In genomic region chr15:6570876-6571275, GRCm38 (mm10) we compare ENCODE assay signal across 8 mouse cellular contexts. TPM values are rescaled to one million over a fixed set of nuclear protein-coding genes. Genes with fewer than 3 reads are reported as not detected.
DNase-seq lines count a peak whose midpoint lies in the region; ATAC-seq and TF ChIP-seq lines count a peak whose summit lies in the region.

No protein-coding gene starts in this region.

- peak; percentile 90 for TF ChIP-seq CTCF in forebrain, postnatal 0 days (IDR thresholded peaks at IDR 0.05; ENCODE audit: low read depth)

- H3K9ac ChIP-seq in forebrain, postnatal 0 days: no peak overlapping the region
- H3K9ac ChIP-seq in hindbrain, embryonic 13.5 days: no peak overlapping the region

- WGBS in forebrain, postnatal 0 days: 6% methylated on average over 7 of the region's 7 CpGs
- 13% methylated on average over 7 of the region's 7 CpGs for WGBS in hindbrain, embryonic 13.5 days

- no peaks in the 10 kb centered on the region for H3K9me3 ChIP-seq in forebrain, postnatal 0 days (ENCODE audit: low read length)
- H3K9me3 ChIP-seq in hindbrain, embryonic 13.5 days: no peaks in the 10 kb centered on the region
- H3K9me3 ChIP-seq in megakaryocyte, embryonic 14.5 days: no peaks in the 10 kb centered on the region

- peak; percentile 80 for DNase-seq in layer of hippocampus, adult 11-12 months (ENCODE audit: low spot score)
- no peak for DNase-seq in layer of hippocampus, adult 9-11 months
- peak; percentile 18 to 38 for DNase-seq in cerebellum, adult 18-20 months
- DNase-seq in forebrain, postnatal 0 days: peak; percentile 84
- DNase-seq in layer of hippocampus, postnatal 25 days (ENCODE audit: extremely low spot score in 1 of 2, low spot score in 1 of 2): peak; percentile 40 to 68
- DNase-seq in right cerebral cortex, postnatal 25 days: peak; percentile 49

- peak; percentile 95 for ATAC-seq in forebrain, postnatal 0 days
- peak; percentile 78 for ATAC-seq in hindbrain, embryonic 13.5 days (ENCODE audit: low FRiP score)

- no peaks in the 10 kb centered on the region for H3K36me3 ChIP-seq in forebrain, postnatal 0 days (ENCODE audit: insufficient read depth)
- H3K36me3 ChIP-seq in hindbrain, embryonic 13.5 days: no peaks in the 10 kb centered on the region
- peaks cover 95% of the 10 kb centered on the region for H3K36me3 ChIP-seq in megakaryocyte, embryonic 14.5 days (replicated peaks; ENCODE audit: low read length)

- no peak overlapping the region for H3K27ac ChIP-seq in forebrain, postnatal 0 days (ENCODE audit: low read depth, low read length)
- H3K27ac ChIP-seq in hindbrain, embryonic 13.5 days: no peak overlapping the region

- no peaks in the 10 kb centered on the region for H3K27me3 ChIP-seq in forebrain, postnatal 0 days (ENCODE audit: insufficient read depth, low read length)
- no peaks in the 10 kb centered on the region for H3K27me3 ChIP-seq in hindbrain, embryonic 13.5 days
- no peaks in the 10 kb centered on the region for H3K27me3 ChIP-seq in megakaryocyte, embryonic 14.5 days (replicated peaks)

- no peak overlapping the region for H3K4me3 ChIP-seq in forebrain, postnatal 0 days (ENCODE audit: low read depth, low read length)
- H3K4me3 ChIP-seq in hindbrain, embryonic 13.5 days: no peak overlapping the region
- peak overlapping the region; percentile 78 for H3K4me3 ChIP-seq in megakaryocyte, embryonic 14.5 days (replicated peaks)

- no peaks in the 10 kb centered on the region for H3K4me1 ChIP-seq in forebrain, postnatal 0 days (ENCODE audit: insufficient read depth)
- no peaks in the 10 kb centered on the region; the same call in 1 of the 2 replicates for H3K4me1 ChIP-seq in hindbrain, embryonic 13.5 days (replicated peaks)
- peaks cover 97% of the 10 kb centered on the region for H3K4me1 ChIP-seq in megakaryocyte, embryonic 14.5 days

- H3K4me2 ChIP-seq in forebrain, postnatal 0 days (ENCODE audit: low read depth): no peak overlapping the region
- no peak overlapping the region for H3K4me2 ChIP-seq in hindbrain, embryonic 13.5 days

RNA-seq across cellular contexts. Expression of gene Fyb, which starts 48.2 kb away (rescaled TPM):
- total RNA-seq in forebrain, postnatal 0 days (2014; rRNA removed): 0.54 and 0.95 TPM in 2 replicates
- polyA plus RNA-seq in forebrain, postnatal 0 days (2015; fragmentation: Nextera tagmentation; extraction: Ambion mirVana): 1.9 and 2.2 TPM in 2 replicates
- 3.7 and 4.7 TPM in 2 replicates for polyA plus RNA-seq in hindbrain, embryonic 13.5 days (2015; fragmentation: Nextera tagmentation; extraction: Ambion mirVana)
- total RNA-seq in layer of hippocampus, postnatal 25 days (2021): 10 to 100 TPM in 1 of 2 experiments, 1 to 10 TPM in 1; 6.3 to 10.4 TPM
- 1,175 and 2,699 TPM in 2 replicates for polyA plus RNA-seq in megakaryocyte, embryonic 14.5 days (2012; ENCODE audit: insufficient read depth, low replicate concordance)

Comparison
In these comparisons a context has a peak if more than half of its experiments do, and no peak if none do; other contexts are left out.
1. RNA of gene Fyb, which starts 48.2 kb away (polyA plus RNA-seq): 1,175 to 2,699 TPM in megakaryocyte, embryonic 14.5 days; 3.7 to 4.7 TPM in hindbrain, embryonic 13.5 days and 1.9 to 2.2 TPM in forebrain, postnatal 0 days; every median in the first group is over 100 times any median in the second.